Mouse (Mus musculus) thymus, postnatal 10 days (tissue): Measurements from ENCODE around the gene Fsip1.
A peak's percentile ranks its signal among the peaks of the same experiment; 100 is the strongest.
"Not testable (repeated sequence)": the region's sequence is repeated elsewhere in the genome, so short reads cannot be mapped to it uniquely, and the experiment has no call there.

Experiments
- DNase-seq, 2 experiments: peaks; one replicate each; pipeline ENCODE4 v3.0.0; 2021; ENCODE audit warnings: low spot score in 2 of 2

The Fsip1 gene

GRCm38 (mm10) chr2:118256621-118257053 lies at the start of gene Fsip1:
Gene Fsip1 (minus strand): TSS chr2:118256966.
- peak; percentile 77 to 82 for DNase-seq

DNA sequence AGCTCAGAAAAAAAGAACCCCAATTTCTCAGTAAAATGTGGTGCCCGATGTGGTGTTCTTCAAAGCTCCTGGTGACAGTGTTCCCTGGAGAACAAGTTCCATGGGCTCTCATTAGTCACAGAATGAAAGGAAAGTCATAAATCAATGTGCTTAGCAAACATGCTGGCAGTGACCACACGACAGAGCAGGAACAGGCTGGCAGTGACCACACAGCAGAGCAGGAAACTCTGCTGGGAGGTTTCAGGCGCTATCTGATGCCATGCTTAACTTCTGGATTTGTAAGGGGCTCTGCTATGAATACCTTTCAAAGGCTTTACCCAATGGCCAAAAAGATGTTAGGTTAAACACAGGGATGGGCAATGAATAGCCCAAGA lies 49.7 kb upstream of the Fsip1 start:
- no peak for DNase-seq

- DNase-seq: no peak
These were observed 49.2 kb upstream of the Fsip1 start for GRCm38 (mm10) chr2:118305827-118306521.

- DNase-seq: no peak
These were observed 46.7 kb upstream of the Fsip1 start for GRCm38 (mm10) chr2:118303456-118303855.

- DNase-seq: no peak
These were observed 44.9 kb upstream of the Fsip1 start for GRCm38 (mm10) chr2:118301656-118302055.

DNA sequence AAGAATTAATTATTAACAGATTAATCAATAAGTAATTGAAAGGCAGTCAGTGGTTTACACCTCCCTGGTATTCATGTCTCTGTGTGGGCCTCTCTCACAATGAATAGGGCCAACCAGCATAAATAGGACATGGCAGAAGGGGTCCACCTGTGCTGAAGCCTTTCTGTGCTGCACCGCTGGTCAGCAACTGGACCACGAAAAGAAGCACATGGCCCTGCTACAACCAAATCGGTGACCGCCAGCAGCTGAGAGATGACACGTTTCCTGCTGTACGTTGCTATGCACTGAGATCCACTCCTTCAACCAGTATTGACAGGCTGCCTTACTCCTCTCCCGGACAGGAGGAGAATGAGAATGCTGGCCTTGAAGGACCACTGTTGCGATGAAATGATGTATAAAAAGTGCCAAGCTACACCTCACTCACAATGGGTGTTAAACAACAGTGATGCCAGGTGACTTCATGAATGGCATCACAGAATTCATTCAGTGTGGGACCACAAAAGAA lies 44.3 kb upstream of the Fsip1 start:
- DNase-seq: no peak

- DNase-seq: no peak
These were observed 43.2 kb upstream of the Fsip1 start for GRCm38 (mm10) chr2:118299981-118300380.

DNA sequence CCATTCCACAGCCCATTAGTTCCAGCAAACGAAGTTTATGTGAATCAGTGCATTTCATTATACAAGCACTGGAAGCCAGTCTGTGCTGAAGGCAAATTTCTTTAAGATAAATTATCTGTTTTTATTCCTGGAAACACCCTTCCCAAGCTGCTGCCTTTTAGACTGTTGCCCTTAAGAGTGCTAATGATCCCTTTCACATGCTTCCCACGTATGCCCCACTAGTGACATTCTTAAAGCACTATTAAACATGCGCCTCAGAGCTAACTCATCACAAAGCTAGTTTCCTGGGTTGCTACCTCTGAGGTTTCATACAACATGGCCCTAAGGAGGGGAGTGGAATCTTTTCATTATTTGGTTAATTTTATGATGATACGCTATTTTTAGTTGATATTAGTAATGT lies 41.8 kb upstream of the Fsip1 start:
- no peak for DNase-seq

GRCm38 (mm10) chr2:118297966-118298365 lies 41.2 kb upstream of the Fsip1 start:
- no peak for DNase-seq

GRCm38 (mm10) chr2:118295505-118295904 lies 38.7 kb upstream of the Fsip1 start:
- no peak for DNase-seq

- DNase-seq: no peak
These were observed 36.8 kb upstream of the Fsip1 start for GRCm38 (mm10) chr2:118293583-118293982.

GRCm38 (mm10) chr2:118289066-118289460 lies 32.3 kb upstream of the Fsip1 start:
- DNase-seq: not testable (repeated sequence)

GRCm38 (mm10) chr2:118288326-118289065 lies 31.7 kb upstream of the Fsip1 start:
- no peak for DNase-seq

DNA sequence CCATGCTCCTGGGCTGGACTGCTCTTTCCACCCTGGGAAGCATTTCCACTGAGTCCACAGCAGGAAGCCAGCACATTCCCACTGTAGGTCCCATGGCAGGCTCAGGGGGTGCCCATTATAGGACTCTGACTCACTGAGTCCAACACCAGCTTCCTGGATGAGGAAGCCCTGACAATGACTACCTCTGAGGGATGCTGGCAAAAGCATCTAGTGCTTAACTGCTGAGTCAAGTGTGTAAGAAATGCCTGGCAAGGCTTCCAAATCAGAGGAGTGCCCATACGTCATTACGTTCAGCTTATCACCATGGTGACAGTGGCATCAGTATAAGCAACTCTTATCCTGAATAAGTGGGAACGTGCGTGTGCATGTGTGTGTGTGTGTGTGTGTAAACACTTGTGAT lies 30.9 kb upstream of the Fsip1 start:
- no peak for DNase-seq

GRCm38 (mm10) chr2:118282467-118282866 lies 25.7 kb upstream of the Fsip1 start:
- DNase-seq: no peak

- no peak for DNase-seq
These were observed 21.5 kb upstream of the Fsip1 start for GRCm38 (mm10) chr2:118278249-118278648.

DNA sequence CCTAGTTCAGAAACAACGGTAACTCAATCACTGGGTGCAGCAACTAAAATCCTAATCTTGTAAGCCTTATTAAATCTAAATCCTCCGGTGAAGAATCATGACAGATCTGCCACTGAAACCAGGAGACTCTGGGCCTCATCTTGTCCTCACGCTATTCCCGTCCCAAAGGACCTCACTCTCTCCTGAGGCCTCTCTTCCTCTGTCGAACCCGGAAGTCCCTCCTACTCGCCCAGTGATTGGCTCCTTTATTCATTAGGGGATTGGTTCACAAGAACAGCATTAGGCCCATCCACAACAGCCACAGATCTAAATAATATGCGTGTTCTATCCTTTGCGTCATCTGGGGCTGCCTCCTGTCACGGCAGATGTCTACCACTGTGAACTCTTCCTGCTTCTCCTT lies 14.8 kb upstream of the Fsip1 start:
- no peak for DNase-seq

DNA sequence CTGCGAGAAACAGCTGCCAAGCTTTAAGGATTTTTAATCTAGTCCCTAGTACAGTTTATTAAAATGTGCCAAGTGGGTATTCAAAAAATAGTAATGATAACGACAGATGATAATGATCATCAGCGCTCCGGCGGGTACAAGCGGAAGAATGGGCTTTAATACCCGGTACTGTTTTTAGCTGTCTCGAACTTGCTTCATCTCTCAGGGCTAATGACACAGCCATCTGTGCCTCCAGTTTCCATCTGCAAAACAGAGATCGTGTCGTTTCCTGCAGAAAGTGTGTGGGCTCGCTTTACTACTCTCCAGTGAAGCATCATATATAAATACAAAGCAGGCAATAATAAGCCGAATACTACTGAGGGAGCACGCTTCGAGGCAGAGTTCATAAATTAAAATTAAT lies 13.4 kb upstream of the Fsip1 start:
- no peak for DNase-seq

- no peak for DNase-seq
These were observed 7.1 kb upstream of the Fsip1 start for GRCm38 (mm10) chr2:118263914-118264201.

- peak in 1 of 2 experiments; percentile 48 for DNase-seq
These were observed 6.6 kb upstream of the Fsip1 start for GRCm38 (mm10) chr2:118263151-118263913.

- no peak for DNase-seq
These were observed 5.9 kb upstream of the Fsip1 start for GRCm38 (mm10) chr2:118262673-118263072.

DNA sequence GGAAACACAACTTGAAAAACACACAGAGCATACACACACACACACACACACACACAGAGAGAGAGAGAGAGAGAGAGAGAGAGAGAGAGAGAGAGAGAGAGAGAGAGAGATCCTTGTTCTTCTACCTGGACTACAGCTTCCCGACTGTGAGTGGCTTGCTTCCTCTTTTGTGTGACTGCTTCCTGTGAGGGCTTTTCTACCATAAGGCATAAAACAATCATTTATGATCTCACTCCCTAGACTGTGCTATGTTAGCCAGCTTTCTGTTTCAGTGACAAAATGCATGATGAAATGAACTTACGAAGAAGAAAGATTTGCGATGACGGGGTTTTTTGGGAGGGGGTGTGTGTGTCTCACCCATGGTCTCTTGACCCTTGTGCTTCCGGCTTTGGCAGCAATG lies 3.0 kb upstream of the Fsip1 start:
- DNase-seq: no peak

- no peak for DNase-seq
These were observed 328 bp upstream of the Fsip1 start for GRCm38 (mm10) chr2:118257094-118257493.
